Mouse (Mus musculus) fat pad, adult 2 months (tissue): ENCODE data around the gene Plbd2.

Source experiments
- DNase-seq: peaks from one replicate; pipeline ENCODE4 v3.0.0-alpha.2; 2011; ENCODE audit warnings: low read depth, low spot score; ENCODE audit errors: extremely low read depth

The Plbd2 gene

DNA sequence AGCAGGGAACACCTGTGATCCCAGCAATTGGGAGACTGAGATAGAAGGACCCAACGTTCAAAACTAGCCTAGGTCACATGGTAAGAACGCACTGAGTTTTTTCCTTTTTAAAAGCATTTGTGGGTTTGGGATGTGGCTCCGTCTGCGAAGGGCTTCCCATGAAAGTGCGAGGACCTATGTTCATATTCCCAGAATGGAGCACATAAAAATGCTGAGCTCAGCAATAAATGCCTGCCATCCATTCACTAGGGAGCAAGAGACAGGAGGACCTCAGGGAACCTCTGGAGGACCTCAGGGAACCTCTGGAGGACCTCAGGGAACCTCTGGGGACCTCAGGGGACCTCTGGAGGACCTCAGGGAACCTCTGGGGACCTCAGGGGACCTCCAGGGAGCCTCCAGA is 25.4 kb downstream of the Plbd2 start:
- no peak for DNase-seq

DNA sequence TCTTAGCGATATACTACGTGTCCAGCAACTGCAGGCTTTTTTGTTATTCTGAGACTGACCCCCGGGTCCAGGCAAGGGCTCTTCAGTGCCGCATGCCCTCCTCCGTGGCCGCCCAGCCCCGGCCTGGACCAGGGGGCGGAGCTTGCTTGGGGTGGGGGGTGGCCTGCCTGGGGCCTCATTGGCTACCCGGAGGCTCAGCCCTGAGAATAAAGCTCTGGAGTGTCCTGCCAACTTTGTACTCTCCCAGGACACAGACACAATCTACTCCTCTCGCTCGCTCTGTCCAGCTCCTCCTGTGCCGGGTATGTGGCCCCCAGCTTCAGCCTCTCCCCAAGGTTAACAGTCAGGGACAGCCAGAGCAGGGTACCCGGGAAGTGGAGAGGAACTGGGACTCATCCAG is 27.1 kb downstream of the Plbd2 start, which contains the start of gene Sds:
Sds (plus strand) TSS at position 231 of the 400 bp plus-strand sequence.
- DNase-seq: no peak

DNA sequence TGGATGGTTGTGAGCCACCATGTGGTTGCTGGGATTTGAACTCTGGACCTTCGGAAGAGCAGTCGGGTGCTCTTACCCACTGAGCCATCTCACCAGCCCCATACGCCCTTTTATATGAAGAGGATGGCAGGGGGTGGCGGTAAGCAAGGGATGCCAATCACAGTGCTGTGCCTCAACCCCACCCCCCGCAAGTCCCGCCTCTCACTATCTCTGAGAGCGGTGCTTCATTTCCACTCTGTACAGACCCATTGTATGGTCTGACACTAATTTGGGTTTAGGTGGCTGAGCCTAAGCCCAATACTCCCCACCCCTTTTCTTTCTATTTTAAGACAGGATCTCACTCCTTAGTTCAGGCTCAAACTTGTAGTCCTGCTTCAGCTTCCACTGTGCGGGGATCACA is 27.6 kb downstream of the Plbd2 start:
- DNase-seq: no peak

DNA sequence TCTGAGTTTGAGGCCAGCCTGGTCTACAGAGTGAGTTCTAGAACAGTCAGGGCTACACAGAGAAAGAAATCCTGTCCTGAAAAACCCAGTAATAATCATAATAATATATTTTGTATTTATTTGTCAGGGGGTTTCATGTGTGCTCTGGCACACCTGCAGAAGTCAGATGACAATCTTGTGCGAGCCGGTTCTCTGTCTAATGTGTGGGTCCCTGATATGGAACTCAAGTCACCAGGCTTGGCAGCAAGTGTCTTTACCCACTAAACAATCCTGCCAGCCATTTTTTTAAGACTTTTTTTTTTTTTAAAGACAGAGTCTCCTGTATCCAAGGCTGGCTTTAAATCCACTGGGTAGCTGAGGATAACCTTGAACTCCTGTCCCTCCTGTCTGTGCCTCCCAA is 30.1 kb downstream of the Plbd2 start:
- DNase-seq: no peak

DNA sequence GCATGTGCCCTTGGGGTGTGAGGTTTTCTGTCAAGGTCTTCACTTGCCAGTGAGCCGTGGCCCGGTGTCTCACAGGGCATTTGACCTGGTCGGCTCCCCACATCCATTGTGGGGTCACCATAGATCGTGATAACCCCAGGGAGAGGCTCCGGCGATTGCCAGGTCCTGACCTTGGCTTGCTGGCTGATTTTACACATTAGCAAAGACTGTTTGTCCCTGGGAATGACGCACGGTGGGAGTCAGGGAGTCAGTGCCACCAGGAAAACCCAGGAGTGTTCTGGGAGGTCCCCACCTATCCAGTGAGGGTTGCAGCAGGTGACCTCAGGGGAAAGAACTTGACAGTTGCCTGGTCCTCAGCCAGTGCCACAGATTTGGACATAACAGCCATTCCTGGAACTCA is 30.7 kb downstream of the Plbd2 start, which contains the start of gene Sdsl:
Sdsl (minus strand) TSS at position 41 of the 400 bp plus-strand sequence.
- DNase-seq: no peak

DNA sequence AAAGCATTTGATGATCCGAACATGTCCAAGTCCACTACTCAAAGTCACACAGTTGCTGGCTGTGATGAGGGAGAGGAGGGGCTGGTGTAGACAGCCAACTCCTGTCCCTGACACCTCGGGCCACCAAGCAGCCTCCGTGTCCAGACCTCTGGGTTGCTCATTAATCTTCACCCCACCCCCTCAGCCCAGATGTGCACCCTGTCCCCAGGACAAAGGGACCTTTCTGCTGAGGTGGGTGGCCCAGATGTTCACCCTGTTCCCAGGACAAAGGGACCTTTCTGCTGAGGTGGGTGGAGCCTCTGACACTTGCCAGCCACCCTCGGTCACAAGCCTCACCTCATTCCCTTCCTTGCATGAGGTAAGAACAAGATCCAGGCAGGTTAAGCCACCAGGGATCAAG is 31.9 kb downstream of the Plbd2 start:
- DNase-seq: no peak

DNA sequence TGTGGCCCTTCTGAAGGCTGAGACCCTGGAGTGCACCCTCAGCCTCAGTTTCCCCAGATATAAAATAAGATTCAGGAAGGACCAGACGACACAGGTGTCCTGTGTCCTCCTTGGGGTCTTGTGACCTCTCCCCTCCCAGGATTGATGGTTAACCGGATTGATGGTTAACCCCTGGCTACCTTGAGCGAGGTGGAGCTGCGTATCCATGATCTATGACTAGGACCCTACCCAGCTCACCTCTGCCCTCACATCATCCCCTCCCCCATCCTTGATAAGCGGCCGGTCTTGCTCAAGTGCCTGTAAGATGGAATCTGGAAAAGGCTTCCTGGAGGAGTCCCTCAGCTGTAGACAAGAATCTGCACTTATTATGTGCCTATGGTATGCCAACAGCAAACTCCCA is 34.6 kb downstream of the Plbd2 start:
- DNase-seq: no peak

DNA sequence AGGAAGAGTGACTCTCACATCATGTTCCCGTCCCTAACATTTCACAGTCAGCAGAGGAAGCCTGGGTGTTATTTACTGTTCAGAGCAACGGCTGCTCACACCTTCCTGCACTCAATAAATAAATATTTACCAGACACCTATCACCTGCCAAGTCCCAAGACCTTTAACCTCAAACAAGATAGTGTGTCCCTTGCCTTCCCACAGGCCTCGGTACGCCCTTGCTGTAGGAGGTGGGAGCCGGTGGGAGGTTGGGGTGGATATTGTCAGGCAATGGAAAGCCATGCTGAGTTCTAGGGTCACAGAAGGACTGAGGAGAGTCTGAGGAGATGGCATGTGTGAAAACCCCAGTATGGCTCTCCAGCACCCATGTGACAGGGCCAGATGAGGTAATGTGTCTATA is 35.1 kb downstream of the Plbd2 start:
- DNase-seq: no peak

DNA sequence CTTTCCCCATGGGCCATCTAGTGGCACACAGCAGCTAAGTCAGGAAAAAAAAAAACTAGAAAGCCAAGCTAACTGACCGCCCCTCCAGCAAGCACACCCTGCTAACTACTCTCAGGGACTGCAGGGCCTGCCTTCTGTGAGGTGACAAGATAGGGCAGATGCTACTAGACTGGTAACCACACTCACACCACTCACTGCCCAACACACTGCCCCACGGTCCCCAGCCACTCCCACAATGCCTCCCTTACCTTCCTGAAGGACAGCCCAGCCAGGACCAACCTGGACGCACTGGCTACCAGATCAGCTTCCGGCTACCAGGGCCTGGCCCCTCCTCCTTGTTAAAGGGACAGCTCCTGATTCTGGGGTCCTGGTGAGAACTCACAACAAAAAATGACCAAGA is 36.4 kb downstream of the Plbd2 start:
- DNase-seq: no peak

DNA sequence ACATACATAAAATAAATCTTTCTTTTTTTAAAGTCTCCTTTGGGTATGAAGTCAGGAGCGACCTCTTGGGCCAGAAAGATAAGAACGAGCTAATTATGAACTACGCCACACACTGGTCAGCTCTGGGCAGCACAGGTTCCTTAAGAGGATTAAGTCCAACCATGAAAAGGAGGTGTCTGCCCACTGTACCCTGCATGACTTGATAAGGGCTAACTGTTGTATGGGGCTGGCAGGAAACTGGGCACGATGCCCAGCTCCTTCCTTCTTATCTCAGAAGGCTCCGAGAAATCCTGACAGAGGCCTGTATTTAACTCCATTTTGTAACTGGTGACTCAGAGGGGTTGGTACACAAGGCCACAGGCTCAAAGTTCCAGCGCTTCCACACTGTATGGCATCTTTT is 37.6 kb downstream of the Plbd2 start:
- no peak for DNase-seq

DNA sequence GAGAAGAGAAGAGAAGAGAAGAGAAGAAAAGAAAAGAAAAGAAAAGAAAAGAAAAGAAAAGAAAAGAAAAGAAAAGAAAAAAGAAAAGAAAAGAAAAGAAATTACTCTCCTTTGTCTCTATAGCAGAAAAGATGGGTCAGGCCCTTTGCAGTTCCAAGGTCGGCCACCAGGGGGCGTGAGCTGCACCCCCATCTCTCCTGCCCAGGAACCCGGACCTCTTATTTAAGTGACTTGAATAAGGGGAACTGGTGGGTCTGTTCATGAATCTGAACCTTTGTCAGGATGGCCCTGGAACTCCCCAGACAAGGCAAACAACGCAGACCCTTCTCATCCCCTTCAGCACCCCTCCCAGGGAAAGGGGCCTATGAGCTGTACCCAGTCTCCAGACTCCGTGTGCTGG is 38.4 kb downstream of the Plbd2 start:
- DNase-seq: no peak

DNA sequence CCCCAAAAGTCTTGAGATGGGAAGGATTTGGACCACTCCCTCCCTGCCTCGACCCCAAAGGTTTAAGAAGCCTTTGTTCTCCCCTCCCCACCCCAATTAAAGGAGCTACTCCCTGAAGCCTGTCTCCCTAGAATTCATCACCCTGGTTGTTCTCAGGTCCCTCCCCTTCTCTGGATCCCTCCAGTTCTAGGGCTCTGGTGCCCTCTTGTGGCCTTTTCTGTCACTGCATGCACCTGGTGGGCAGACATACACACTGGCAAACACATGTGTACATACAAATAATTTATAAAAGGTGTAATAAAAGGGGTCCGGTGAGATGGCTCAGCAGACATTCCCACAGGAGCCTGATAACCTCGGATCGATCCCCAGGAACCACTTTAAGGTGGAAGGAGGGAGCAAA is 39.1 kb downstream of the Plbd2 start:
- DNase-seq: no peak

DNA sequence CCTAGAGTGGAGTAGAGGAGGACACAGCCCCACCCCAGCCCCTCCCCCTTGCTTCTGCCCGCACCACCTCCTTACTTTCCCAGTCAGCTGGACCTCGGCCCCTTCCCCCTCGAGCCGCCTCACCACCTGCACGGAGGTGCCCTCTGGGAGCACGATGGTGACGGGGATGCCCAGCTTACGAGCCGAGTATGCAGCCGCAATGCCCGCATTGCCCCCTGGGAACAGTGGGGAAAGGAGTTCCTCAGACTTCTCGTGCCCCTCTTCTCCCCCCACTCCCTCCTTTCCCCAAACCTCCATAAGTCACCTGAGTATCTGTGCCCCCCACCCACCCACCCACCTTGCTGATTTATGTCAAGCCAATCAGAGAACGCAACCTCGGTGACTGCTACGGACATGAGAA is 41.5 kb downstream of the Plbd2 start:
- no peak for DNase-seq

DNA sequence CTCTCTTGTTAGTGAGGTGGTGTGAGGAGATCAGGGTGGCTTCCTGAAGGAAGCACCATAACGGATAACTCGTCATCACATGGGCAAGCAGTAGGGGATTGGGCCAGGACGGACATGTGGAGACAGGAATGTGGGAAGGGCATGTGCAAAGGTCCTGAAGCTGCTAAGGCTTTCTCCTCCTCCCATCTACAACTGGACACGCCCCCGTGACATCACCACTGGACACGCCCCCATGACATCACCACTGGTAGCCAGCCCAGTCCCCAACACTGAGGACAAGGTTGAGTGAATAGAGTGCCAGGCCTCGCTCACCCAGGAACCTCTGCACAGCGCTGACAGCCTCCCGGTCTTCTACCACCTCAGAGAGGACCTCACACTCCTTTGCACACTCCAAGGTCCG is 44.3 kb downstream of the Plbd2 start:
- no peak for DNase-seq

DNA sequence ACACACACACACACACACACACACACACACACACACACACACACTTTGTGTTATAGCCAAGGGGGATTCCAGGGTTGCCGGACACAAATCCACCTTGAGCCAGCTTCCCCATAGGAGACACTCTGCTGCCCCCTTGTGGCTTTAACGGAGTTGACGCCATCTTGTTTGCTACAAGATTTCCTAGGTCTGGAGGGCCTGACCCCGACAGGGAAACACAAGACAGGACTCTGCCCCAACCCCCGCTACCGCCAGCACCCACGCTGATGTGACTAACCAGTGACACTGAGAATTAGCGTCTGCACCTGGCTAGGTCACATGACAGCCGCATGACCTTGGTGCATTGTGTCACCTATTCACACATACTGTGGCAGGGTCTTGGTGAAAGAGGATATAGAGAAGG is 45.8 kb downstream of the Plbd2 start:
- no peak for DNase-seq

DNA sequence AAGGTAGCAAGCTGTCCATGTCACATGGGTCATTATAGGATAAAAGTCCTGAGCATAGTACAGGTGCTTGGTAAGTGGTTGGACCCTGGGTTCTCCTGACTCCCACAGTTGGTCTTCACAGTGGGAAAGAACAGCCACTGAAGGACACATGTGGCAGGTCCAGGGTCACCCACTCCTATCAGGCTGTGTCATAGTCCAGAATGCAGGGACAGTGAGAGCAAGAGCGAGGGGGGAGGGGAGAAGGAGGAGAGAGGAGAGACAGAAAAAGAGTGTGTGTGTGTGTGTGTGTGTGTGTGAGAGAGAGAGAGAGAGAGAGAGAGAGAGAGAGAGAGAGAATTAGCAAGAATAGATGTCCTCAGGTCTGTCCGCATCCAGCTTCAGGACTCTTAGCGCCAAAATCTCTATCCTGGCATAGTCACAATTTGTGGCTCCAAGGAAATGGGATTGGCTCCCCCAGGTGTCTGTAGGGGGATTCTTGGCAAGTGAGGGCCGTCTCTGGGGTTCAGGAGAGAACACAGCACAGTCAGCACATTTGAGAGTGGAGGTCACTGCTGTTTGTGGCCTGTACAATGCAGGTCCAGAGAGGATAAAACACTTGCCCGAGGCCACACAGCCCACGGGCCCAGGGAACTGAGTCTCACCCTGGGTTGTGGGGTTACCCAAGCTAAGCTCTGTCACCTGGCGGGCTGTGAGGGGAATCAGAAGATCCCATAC is 46.4 kb downstream of the Plbd2 start:
- DNase-seq: no peak

DNA sequence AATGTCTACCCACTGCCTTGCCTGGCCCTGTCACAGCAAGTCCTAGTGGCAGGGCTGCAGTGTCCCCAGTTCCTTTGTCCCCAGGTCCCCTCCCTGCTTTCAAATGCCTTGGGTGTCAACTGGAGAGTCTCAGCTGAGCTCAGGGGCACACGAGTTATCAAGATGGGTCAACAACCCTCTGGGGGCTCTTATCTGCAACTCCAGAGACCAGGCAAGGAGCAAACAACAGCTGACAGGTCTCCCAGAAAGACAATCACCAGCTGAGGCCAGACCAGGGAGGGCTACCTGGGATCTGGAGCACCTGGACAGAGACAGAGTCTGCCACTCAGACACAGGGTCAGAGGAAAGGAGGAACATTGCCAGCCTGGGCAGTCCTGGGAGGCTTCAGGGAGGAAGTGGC is 47.2 kb downstream of the Plbd2 start:
- no peak for DNase-seq

DNA sequence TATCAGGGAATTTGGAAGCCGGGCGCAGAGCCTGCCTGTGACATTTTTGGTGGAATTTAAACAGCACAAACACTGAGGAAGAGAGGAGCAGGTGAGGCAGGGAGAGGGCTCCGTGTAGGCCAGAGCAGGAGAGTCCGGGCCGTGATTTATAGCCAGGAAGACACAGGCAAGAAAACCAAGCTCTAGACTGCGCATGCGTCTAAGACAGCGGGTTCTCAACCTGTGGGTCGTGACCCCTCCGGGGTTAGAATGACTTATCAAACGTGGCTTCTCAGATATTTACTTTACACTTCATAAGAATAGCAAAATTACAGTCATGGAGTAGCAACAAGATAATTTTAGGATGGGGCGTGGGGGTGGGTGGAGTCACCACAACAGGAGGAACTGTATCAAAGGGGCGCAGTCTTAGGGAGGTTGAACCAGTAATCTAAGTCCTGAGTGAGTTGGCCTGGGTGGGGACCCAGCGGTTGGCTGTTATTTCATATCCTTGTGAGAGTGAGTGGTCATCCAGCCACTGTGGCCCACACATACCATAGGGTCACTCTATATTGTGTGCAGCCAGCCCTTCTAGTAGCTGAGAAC is 48.6 kb downstream of the Plbd2 start:
- DNase-seq: no peak

DNA sequence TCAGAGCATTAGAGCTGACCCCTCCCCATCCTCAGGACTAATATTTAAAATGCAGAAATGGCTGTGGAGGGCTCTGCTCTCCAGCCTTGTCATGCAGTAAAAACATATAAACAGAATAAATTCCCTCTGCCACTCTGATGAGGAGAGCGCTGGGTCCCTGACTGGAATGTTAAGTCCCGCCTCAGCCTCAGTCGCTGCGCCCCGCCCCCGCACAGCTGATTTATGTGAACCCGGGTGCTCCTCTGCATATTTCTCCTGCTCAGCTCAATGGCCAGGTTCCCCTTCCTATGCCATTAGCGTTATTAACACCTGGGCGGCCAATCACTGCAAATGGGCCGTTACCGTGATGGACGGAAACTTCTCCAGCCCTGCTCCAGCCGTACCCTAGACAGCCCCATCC is 56.1 kb downstream of the Plbd2 start:
- no peak for DNase-seq

DNA sequence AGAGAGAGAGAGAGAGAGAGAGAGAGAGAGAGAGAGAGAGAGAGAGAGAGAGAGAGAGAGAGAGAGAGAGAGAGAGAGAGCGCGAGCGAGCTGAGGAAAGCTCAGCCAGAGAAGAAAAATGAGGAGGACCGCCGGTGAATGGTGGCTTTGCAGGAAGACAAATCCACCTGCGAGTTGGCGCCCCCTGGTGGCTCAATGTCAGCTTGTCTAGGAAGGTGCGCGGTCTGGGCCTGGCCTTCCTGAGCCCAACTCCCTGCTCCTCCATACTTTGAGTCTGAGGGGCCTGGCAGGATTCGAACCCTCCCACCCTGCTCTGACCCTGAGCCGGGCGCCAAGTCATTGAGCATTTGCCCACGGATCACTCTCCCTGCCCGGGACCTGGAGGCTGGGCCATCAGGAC is 62.7 kb downstream of the Plbd2 start:
- no peak for DNase-seq

DNA sequence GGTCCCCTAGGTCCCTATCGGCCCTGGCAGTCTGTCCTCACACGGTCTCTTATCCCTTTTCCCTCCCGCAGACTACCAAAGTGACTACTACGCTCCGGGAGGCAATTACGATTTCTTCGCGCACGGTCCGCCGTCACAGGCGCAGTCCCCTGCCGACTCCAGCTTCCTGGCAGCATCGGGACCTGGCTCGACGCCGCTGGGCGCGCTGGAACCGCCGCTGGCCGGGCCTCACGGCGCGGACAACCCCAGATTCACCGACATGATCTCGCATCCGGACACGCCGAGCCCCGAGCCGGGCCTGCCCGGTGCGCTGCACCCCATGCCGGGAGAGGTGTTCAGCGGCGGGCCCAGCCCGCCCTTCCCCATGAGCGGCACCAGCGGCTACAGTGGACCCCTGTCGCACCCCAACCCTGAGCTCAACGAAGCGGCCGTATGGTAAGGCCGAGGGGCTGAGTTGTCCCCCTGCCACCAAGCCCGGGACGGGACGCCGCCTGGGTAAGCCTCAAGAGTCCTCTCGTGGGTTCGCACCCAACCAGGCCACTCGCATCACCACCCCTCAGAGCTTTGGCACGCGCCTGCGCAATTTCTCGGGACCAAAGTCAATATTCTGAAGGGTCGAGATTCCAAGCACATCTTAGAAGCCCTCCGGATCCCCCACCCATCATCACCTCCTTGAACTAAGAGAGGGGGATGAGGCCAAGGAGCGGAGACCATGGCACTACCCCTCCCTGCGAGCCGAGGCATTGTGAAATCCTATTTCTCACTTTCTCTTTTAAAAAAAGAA is 63.3 kb downstream of the Plbd2 start:
- no peak for DNase-seq

DNA sequence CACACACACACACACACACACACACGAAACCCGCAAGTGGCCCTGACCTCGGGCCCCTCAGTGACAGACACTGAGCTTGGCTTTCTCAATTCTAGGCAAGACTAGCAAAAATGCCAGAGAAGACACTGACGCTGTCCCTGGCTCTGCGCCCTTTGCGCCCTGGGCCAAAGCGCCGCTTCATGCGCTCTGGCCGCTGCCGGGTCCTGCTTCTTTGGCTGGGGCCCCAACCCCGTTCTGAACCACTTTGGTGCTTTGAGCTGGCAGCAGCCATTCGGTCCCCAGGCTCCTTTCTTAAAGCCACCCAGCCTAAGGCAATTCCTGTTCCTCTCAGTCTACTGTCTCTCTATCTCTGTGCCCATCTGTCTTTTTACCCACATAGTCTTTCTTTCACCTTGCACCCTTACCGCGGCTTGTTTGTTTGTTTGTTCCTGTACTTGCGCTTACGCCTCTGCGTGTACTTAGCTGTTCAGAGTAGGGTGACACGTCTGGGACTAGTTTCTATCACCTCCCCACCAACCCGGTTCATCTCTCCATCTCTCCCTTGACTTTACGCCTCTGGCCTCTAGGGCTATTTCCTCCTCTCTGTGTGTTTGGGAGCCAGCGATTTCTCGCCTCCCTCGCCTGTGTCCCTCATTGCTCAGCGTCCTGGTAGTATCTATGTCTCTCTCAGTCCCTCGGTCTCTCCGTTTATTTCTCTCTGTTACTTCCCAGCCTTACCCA is 64.3 kb downstream of the Plbd2 start:
- DNase-seq: no peak
